Mouse (Mus musculus) c-Kit-negative CD71-positive TER-119-positive erythroid progenitor cells, embryonic 14.5 days (primary cell): ENCODE measurements around the gene Ubtd1.

ENCODE experiments used
- DNase-seq: peaks from one replicate; pipeline ENCODE4 v3.0.0-alpha.2; 2013; ENCODE audit warnings: low read depth, low spot score

Gene Ubtd1

DNA sequence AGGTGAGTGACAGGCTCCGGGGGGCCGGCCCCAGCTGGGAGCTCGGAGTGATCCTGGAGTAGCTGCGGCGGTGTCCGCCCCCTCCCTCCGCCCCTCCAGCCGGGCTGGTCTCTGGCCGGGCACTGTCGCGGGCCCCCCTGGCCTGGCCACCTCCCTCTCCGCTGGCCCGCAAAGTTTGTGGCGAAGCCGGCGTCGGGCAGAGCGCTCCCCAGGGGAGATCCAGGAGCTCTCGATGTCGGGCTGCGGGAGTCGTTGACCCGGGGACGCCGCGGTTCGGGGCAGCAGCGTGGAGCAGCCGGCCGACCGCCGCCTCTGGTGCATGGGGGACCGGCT lies at the start of gene Ubtd1:
TSS of gene Ubtd1 (plus strand) at position 169 of the 333 bp plus-strand sequence.
- no peak for DNase-seq

DNA sequence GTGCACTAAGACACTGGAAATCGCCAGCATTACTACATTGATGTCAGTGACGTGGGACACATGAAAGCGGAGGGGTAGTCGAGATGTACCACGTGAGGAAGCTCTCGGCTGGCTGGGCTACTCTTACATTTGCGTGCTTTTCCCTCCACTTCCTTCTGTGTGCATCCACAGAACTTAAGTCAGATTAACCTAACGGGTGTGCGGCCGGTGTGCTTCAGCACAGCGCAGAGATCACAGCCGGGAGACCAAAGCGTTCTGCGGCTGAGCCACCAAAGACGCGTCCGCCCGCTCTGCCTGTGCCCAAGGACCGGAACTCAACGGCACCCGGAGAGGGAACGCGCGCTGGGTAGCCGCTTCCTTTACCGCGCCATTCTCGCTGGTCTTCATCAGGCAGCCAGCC lies 48.9 kb upstream of the Ubtd1 start:
- DNase-seq, result no peak

GRCm38 (mm10) chr19:41933179-41934086 lies 48.1 kb upstream of the Ubtd1 start, which contains the start of the genes Exosc1 and Zdhhc16:
Exosc1 (minus strand) TSS chr19:41933423.
Zdhhc16 (plus strand) TSS chr19:41933480.
- peak; percentile 96 for DNase-seq

DNA sequence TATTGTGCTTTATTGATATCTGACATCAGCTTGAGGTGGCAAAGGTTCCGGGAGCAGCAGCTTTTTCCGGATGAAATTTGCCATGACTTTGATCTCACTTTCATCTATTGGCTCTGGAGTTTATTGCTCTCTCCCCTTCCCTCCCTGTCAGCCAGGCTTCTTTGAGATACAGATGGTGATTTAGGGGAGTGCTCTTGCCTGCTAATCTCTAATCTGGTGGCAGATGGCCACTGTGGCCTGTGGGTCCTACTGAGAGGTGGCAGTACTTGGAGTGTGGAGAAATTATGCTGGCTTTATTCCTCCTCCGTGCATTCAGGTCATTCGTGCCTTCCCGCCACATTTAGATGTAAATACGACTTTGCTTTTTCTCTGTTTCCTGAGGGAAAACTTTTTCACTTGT lies 47.4 kb upstream of the Ubtd1 start:
- peak; percentile 13 for DNase-seq

- no peak for DNase-seq
Measured at GRCm38 (mm10) chr19:41935921-41936320, 45.6 kb upstream of the Ubtd1 start.

- no peak for DNase-seq
Measured at GRCm38 (mm10) chr19:41938539-41938938, 43.0 kb upstream of the Ubtd1 start.

DNA sequence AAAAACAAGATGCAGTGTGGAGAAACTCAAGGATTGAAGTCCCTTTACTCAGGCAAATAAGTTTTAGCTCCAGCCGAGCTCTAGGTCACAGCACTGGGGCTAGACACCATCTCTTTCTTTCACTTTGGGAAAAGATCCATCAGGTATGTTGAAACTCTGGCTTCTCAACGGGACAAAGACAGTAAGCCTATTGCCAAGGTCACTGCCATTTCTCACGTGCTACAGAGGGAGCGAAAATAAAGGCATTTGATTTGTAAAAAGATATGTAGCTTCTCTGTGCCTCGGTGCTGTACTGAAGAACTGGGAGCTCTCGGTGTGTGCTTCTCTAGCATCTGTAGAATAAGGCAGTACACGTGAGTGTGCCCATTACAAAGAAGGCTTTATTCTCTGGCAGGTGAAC lies 37.7 kb upstream of the Ubtd1 start:
- DNase-seq, result no peak

DNA sequence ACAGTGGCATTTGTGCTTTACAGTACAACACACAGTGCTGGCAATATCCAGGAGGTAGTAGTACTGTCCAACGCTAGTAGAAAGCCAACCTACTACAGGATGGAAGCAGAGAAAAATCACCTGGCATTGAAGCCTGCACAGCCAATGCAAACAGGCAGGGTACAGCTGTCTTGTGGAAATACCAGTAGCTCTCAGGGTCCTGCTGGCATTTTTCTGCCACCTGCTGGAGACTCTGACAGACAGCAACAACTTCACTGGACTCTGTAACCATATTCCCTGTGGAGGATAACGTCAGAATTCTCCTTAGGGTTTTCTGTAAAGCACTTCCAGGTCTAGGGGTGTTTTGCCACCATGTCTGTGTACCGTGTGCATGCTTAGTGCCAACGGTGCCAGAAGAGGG lies 29.3 kb upstream of the Ubtd1 start:
- DNase-seq, result no peak

GRCm38 (mm10) chr19:41953574-41953973 lies 28.0 kb upstream of the Ubtd1 start:
- DNase-seq, result no peak

DNA sequence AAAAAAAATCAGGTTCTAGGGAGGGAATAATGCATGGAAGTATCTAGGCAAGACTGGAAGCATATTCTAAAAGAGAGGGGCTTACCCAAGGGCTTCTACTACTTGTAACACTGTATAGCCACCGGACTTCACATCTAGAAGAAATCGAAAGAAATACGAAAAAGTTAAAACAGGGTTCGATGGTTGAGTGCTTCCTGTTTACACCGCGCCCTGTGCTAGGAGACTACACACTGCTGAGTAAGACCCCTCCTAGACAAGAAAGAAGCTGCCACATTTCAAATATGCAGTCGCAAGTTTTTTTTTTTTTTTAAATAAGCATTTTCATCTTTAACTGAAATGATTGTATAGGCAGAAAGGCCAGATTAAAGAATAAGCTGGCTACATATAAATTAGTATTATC lies 11.9 kb upstream of the Ubtd1 start:
- no peak for DNase-seq

GRCm38 (mm10) chr19:41973891-41974794 lies 7.4 kb upstream of the Ubtd1 start:
- DNase-seq, result no peak

GRCm38 (mm10) chr19:41980422-41980818 lies 1.1 kb upstream of the Ubtd1 start:
- no peak for DNase-seq

DNA sequence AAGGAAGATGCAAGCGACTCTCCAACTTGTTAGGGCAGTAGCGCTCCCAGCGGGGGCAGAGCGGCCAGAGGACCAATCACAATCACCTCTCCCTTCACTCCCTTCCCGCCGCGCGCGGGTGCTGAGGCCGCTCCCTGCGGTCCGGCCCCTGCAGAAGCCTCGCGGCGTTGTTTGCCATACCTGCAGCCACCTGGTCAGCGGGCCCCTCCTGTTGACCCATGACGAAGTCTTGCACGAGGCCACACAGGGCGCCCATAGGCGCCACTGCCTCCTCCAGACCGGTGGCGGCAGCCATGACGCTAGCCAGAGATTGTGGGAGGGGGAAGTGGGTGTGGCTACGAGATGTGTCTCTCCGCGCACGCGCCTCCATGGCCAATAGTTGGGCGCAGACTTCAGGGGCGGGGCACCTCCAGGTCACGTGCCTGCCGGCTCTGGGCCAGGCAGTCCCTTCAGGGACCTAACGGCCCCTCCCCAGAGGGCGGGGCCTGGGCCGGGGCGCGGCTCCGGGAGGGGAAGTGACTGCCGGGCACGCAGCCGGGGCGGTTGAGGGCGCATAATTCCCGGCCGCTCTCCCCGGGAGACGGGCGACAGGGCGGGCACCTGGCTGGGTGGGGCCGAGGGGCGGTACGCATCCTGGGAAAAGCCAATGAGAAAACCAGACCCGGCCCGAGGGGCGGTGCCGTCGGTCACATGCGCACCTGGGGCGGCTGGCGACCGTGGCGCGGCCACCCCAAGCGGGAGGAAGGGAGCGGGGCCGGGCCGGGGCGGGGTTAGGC lies 556 bp upstream of the Ubtd1 start, which contains the start of gene Mms19:
TSS of gene Mms19 (minus strand) at position 339 of the 776 bp plus-strand sequence.
- peak; percentile 99 for DNase-seq

- no peak for DNase-seq
Measured at GRCm38 (mm10) chr19:41981931-41982790, 598 bp downstream of the Ubtd1 start.

- DNase-seq, result no peak
Measured at GRCm38 (mm10) chr19:41982791-41983150, 1.2 kb downstream of the Ubtd1 start.

DNA sequence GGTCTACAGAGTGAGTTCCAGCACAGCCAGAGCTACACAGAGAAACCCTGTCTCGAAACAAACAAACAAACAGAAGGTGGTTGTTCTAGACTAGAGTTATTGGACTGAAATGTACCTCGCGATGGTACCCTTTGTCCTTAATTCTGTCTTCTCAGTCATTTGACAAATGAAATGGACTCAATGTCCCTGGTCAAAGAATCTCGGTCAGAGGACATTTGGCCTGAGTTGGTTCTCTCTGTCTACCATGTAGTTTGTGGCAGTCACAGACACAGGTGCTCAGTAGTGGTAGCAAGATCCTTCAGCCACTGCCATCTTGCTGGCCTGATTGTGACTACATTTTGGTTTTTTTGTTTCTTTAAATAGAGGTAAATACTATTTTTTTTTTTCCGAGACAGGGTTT lies 4.4 kb downstream of the Ubtd1 start:
- DNase-seq, result no peak

GRCm38 (mm10) chr19:41987206-41987605 lies 5.6 kb downstream of the Ubtd1 start:
- DNase-seq, result no peak

GRCm38 (mm10) chr19:41989810-41990209 lies 8.2 kb downstream of the Ubtd1 start:
- no peak for DNase-seq

DNA sequence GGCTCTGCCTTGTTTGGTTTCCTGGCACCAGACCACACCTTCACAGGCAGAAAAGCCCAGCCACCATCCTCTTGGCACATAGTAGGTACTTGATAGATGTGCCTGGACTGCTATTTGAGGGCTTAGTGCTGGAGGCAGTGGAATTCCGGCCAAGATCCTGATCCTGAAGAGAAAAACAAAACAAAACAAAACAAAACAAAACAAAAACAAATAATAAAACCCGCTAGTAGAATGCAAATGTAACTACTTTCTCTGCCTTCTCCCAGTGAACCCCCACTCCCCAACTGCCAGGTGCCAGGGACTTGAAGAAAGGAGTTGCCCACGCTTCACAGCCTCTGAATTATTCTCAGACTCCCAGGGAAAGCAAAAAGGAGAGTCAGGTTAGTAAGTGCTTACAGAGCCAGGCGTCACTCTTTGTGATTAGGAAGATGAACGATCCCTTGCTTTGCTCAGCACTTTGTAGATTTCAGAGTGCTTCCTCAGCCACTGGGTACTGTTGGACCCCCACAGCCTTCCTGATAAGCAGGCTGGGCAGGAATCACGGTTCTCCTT lies 10.4 kb downstream of the Ubtd1 start:
- DNase-seq, result no peak

DNA sequence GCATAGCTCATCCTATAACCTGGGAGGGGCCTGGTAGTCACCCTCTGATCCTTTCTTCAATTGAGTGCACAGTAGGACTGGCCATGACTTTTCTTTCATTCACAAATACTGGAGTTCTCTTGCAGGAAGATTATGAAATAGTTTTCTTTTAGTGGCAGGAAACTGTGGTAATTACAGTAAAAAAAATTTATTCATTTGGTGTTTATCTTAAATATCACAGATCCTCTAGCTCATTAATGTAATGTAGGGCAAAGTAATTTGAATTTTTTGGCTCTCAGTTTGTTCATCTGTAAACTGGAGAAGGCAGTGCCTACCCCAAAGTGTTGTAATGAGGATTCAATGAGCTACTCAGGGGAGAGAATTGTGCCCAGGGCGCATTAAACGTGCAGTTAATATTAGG lies 11.4 kb downstream of the Ubtd1 start:
- DNase-seq, result no peak
